ENCODE assay signal across 13 mouse cellular contexts in the genomic region with DNA sequence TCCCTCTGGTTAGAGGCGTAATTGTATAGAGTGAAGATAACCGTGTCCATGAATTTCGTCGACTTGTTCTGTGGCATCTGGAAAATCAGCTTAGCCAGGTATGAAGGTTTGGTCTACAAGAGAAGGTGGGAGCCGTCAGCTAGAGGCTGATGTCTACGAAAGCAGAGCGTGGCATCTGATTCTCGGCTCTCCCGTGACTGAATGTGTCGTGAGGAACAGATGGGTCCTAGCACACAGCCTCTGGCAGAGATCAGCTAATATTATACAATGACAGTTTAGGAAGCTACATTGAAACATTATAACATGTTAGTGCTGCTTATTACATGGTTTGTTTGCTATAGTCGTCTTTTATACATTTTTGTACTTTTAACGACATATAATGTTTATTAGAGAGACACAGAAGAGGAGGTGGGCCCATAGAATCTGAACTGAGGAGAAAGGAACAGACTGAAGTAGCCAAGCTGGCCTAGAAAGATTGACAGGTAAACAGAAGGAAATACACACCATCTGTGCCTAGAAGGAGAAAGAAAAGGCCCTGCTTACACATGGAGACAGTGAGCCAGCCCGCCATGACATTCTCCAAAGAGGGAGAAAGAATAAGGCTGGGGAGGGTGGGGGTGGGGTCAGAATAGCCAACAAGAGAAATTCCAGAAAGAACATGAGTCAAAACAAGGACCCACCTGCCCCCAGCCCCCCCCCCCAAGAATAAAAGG.
"Had no signal": no experiment of that assay in that cellular context is flagged by ENCODE, and none has a peak within 500 bp of the region (broad histone marks: within the 10 kb centered on the region; RNA-seq: fewer than 3 reads in every experiment).

No protein-coding gene starts in this region.

- H3K27me3 ChIP-seq: liver, embryonic 12.5 days; midbrain, embryonic 13.5 days had no signal

- DNase-seq: kidney, adult 9 months; kidney, postnatal 36 days; lung, adult 2 months; lung, postnatal 36 days; right cerebral cortex, postnatal 14 days; thymus, postnatal 4 days had no signal

- H3K4me3 ChIP-seq: layer of hippocampus, adult 2 months; limb, embryonic 10.5 days; liver, embryonic 12.5 days; midbrain, embryonic 13.5 days had no signal

- H3K4me1 ChIP-seq: midbrain, embryonic 13.5 days had no signal

- H3K9ac ChIP-seq: liver, embryonic 12.5 days; midbrain, embryonic 13.5 days had no signal

- H3K27ac ChIP-seq: kidney, postnatal 0 days; layer of hippocampus, adult 2 months; limb, embryonic 10.5 days; midbrain, embryonic 13.5 days; stomach, postnatal 0 days had no signal

- H3K9me3 ChIP-seq: limb, embryonic 10.5 days; liver, embryonic 12.5 days; midbrain, embryonic 13.5 days had no signal

- H3K4me2 ChIP-seq: liver, embryonic 12.5 days; midbrain, embryonic 13.5 days had no signal

- ATAC-seq: liver, embryonic 12.5 days; lung, postnatal 0 days; midbrain, embryonic 13.5 days had no signal
